Mouse (Mus musculus) brown adipose tissue, adult 24 weeks (tissue): Measurements from ENCODE around the gene Mlst8. TPM values are rescaled to one million over a fixed set of nuclear protein-coding genes. Genes with fewer than 3 reads are reported as not detected.

Experiments
- H3K27ac ChIP-seq: fragments of 200-500 bp; replicated peaks from 2 replicates; pipeline ENCODE4 v1.5.1; 2012; ENCODE audit warnings: low read depth, mild to moderate bottlenecking, low read length
- H3K4me1 ChIP-seq: fragments of 200-500 bp; 2 replicates; pipeline ENCODE4 v1.6.1; 2012; ENCODE audit warnings: low read length, mixed read lengths; ENCODE audit not compliant: control insufficient read depth, insufficient read depth, insufficient read length
- H3K4me3 ChIP-seq: fragments of 200-500 bp; 2 replicates; pipeline ENCODE4 v1.5.1; 2012; ENCODE audit warnings: low read depth, mild to moderate bottlenecking, low read length, moderate library complexity; ENCODE audit not compliant: insufficient read depth
- polyA plus RNA-seq: library from polyadenylated mRNA; stranded (reverse); fragments of >200 nt; gene quantifications from 2 replicates; pipeline ENCODE4 v1.2.4, GENCODE M21; 2012; ENCODE audit not compliant: missing spikeins, insufficient read depth, insufficient read length

The Mlst8 gene
- polyA plus RNA-seq, 1 experiment = 9.8 TPM

GRCm38 (mm10) chr17:24477985-24478600 is 785 bp downstream of the Mlst8 start:
- Histone ChIP-seq H3K4me3 (peak overlapping the region; percentile 36), H3K4me1 (no peaks in the 10 kb centered on the region), H3K27ac (no peak overlapping the region)

GRCm38 (mm10) chr17:24477053-24477984 is 1.6 kb downstream of the Mlst8 start:
- no peak overlapping the region for H3K27ac ChIP-seq
- 0 out of 2 replicates have a peak, but pooled peaks cover 4% of the 10 kb centered on the region for H3K4me1 ChIP-seq
- no peak overlapping the region for H3K4me3 ChIP-seq

GRCm38 (mm10) chr17:24476022-24476776 is 2.7 kb downstream of the Mlst8 start:
- Histone ChIP-seq H3K4me1 (peaks cover 12% of the 10 kb centered on the region), H3K4me3 (no peak overlapping the region), H3K27ac (no peak overlapping the region)

- no peak overlapping the region for H3K4me3 ChIP-seq
- H3K27ac ChIP-seq = no peak overlapping the region
- H3K4me1 ChIP-seq = peaks cover 14% of the 10 kb centered on the region
Observed at GRCm38 (mm10) chr17:24475586-24475985, 3.3 kb downstream of the Mlst8 start.

- no peak overlapping the region for H3K4me3 ChIP-seq
- peaks cover 14% of the 10 kb centered on the region for H3K4me1 ChIP-seq
- H3K27ac ChIP-seq = no peak overlapping the region
Observed at GRCm38 (mm10) chr17:24474557-24474956, 4.3 kb downstream of the Mlst8 start.

GRCm38 (mm10) chr17:24473612-24474275 is 5.1 kb downstream of the Mlst8 start, which contains the start of gene Bricd5:
Gene Bricd5 (plus strand): TSS chr17:24473884.
- H3K4me3 ChIP-seq = no peak within 1 kb of the TSS
- peaks cover 14% of the 10 kb centered on the region for H3K4me1 ChIP-seq
- H3K27ac ChIP-seq = no peak within 1 kb of the TSS

GRCm38 (mm10) chr17:24472512-24472911 is 6.4 kb downstream of the Mlst8 start:
- no peak overlapping the region for H3K4me3 ChIP-seq
- peak overlapping the region; percentile 22; the same call in 1 of the 2 replicates for H3K27ac ChIP-seq
- peaks cover 14% of the 10 kb centered on the region for H3K4me1 ChIP-seq

GRCm38 (mm10) chr17:24470701-24471527 is 8.0 kb downstream of the Mlst8 start:
- Histone ChIP-seq H3K4me3 (peak overlapping the region; percentile 79), H3K4me1 (peaks cover 14% of the 10 kb centered on the region), H3K27ac (peak overlapping the region; percentile 36)

GRCm38 (mm10) chr17:24469910-24470602 is 8.8 kb downstream of the Mlst8 start, which contains the start of the genes E4f1 and Pgp:
Gene E4f1 (minus strand): TSS chr17:24470313.
Gene Pgp (plus strand): TSS chr17:24470392.
- peaks cover 14% of the 10 kb centered on the region for H3K4me1 ChIP-seq
- peak within 1 kb of the TSS; percentile 82 for H3K4me3 ChIP-seq
- peak within 1 kb of the TSS; percentile 83 for H3K27ac ChIP-seq

- peaks cover 14% of the 10 kb centered on the region for H3K4me1 ChIP-seq
- peak overlapping the region; percentile 83 for H3K27ac ChIP-seq
- peak overlapping the region; percentile 82 for H3K4me3 ChIP-seq
Observed at GRCm38 (mm10) chr17:24469336-24469909, 9.5 kb downstream of the Mlst8 start.

- Histone ChIP-seq H3K4me1 (peaks cover 14% of the 10 kb centered on the region), H3K27ac (no peak overlapping the region)
Observed at GRCm38 (mm10) chr17:24468636-24469246, 10.1 kb downstream of the Mlst8 start.

GRCm38 (mm10) chr17:24463374-24464133 is 15.3 kb downstream of the Mlst8 start:
- H3K27ac ChIP-seq = no peak overlapping the region
- no peaks in the 10 kb centered on the region for H3K4me1 ChIP-seq
- H3K4me3 ChIP-seq = no peak overlapping the region

More at GRCm38 (mm10) chr17:24468636-24469246, 10.1 kb downstream of the Mlst8 start:
- no peak overlapping the region for H3K4me3 ChIP-seq
